Mouse (Mus musculus) kidney, embryonic 15.5 days (tissue): Measurements from ENCODE around the gene Syn2. TPM values are rescaled to one million over a fixed set of nuclear protein-coding genes. Genes with fewer than 3 reads are reported as not detected.

Source experiments
- ATAC-seq: fragments of 200-750 bp; cut with Nextera tagmentation; replicated peaks from 2 replicates; pipeline ENCODE4 v1.8.0; 2017; ENCODE audit warnings: moderate TSS enrichment; ENCODE audit not compliant: low FRiP score
- H3K27ac ChIP-seq: fragments of 300-500 bp; sonication (generic); 2 replicates; pipeline ENCODE4 v1.5.1; 2015; ENCODE audit warnings: mild to moderate bottlenecking, inconsistent platforms
- H3K27me3 ChIP-seq: fragments of 300-500 bp; sonication (generic); 2 replicates; pipeline ENCODE4 v1.6.1; 2015; ENCODE audit warnings: inconsistent platforms
- H3K36me3 ChIP-seq: fragments of 300-500 bp; sonication (generic); 2 replicates; pipeline ENCODE4 v1.6.1; 2015; ENCODE audit warnings: inconsistent platforms
- H3K4me1 ChIP-seq: fragments of 300-500 bp; sonication (generic); 2 replicates; pipeline ENCODE4 v1.6.1; 2015; ENCODE audit warnings: inconsistent platforms
- H3K4me2 ChIP-seq: fragments of 300-500 bp; sonication (generic); 2 replicates; pipeline ENCODE4 v1.6.1; 2015; ENCODE audit warnings: moderate library complexity, mild to moderate bottlenecking, inconsistent platforms
- H3K4me3 ChIP-seq: fragments of 300-500 bp; sonication (generic); replicated peaks from 2 replicates; pipeline ENCODE4 v1.5.1; 2015; ENCODE audit warnings: mild to moderate bottlenecking, inconsistent platforms
- H3K9ac ChIP-seq: fragments of 300-500 bp; sonication (generic); 2 replicates; pipeline ENCODE4 v1.6.1; 2015; ENCODE audit warnings: mild to moderate bottlenecking, inconsistent platforms
- H3K9me3 ChIP-seq: fragments of 300-500 bp; sonication (generic); replicated peaks from 2 replicates; pipeline ENCODE4 v1.6.1; 2016; ENCODE audit warnings: inconsistent platforms
- WGBS: fragments of 180-500 bp; shearing (Covaris S2); methylation state at CpG from one replicate; pipeline ENCODE4 v1.1.7; 2015; ENCODE audit warnings: mixed read lengths; 5-methylcytosine and 5-hydroxymethylcytosine counted together
- polyA plus RNA-seq: library from polyadenylated mRNA; unstranded; fragments of >200 nt; fragmentation: Nextera tagmentation; extraction: Ambion mirVana; gene quantifications from 2 replicates; pipeline ENCODE4 v1.2.1, GENCODE M21; 2015

Gene Syn2
- polyA plus RNA-seq, 1 experiment from 2014 or later = 3.5 TPM

- ATAC-seq = no peak
- no peak overlapping the region for H3K4me3 ChIP-seq
- H3K27ac ChIP-seq = no peak overlapping the region
- H3K9me3 ChIP-seq = no peaks in the 10 kb centered on the region
- 48% methylated on average over 7 of the region's 7 CpGs for WGBS
- H3K4me2 ChIP-seq = no peak overlapping the region
- no peaks in the 10 kb centered on the region for H3K36me3 ChIP-seq
- H3K4me1 ChIP-seq = no peaks in the 10 kb centered on the region
- no peak overlapping the region for H3K9ac ChIP-seq
- H3K27me3 ChIP-seq = no peaks in the 10 kb centered on the region
Measured at GRCm38 (mm10) chr6:115191111-115191510, 56.4 kb downstream of the Syn2 start.

- no peaks in the 10 kb centered on the region for H3K4me1 ChIP-seq
- no peak overlapping the region for H3K9ac ChIP-seq
- H3K27me3 ChIP-seq = no peaks in the 10 kb centered on the region
- no peak overlapping the region for H3K4me3 ChIP-seq
- no peak overlapping the region for H3K27ac ChIP-seq
- ATAC-seq = no peak
- H3K4me2 ChIP-seq = no peak overlapping the region
- WGBS = 66% methylated on average over 3 of the region's 3 CpGs
- H3K9me3 ChIP-seq = no peaks in the 10 kb centered on the region
- no peaks in the 10 kb centered on the region for H3K36me3 ChIP-seq
Measured at GRCm38 (mm10) chr6:115200753-115201152, 66.1 kb downstream of the Syn2 start.

GRCm38 (mm10) chr6:115203029-115203428, 68.3 kb downstream of the Syn2 start:
- Histone ChIP-seq H3K27ac (no peak overlapping the region), H3K4me2 (no peak overlapping the region), H3K4me1 (no peaks in the 10 kb centered on the region), H3K9ac (no peak overlapping the region), H3K27me3 (no peaks in the 10 kb centered on the region), H3K9me3 (no peaks in the 10 kb centered on the region), H3K4me3 (no peak overlapping the region), H3K36me3 (no peaks in the 10 kb centered on the region)
- no peak for ATAC-seq
- WGBS = 67% methylated on average over 3 of the region's 3 CpGs

DNA sequence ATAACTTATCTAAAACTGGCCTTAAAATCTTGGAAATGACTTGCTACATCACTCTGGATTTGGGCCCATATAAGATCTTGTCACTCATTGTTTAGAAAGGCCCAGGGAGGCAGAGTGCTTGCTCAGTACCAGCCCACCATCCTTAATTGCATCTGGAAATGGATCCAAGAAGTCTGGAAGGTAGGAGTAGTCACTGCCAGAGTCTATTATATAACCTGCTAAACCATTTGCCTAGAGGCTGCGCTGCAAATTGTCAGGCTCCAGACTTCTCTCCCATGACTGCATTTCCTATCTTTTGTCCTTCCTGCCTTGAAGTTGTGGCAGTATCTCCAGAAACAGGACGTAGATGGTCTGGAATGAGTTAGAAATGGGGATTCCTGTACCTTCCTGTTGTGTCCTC, 75.5 kb downstream of the Syn2 start:
- Histone ChIP-seq H3K4me1 (peaks cover 9% of the 10 kb centered on the region), H3K4me3 (no peak overlapping the region), H3K27ac (no peak overlapping the region), H3K4me2 (no peak overlapping the region), H3K36me3 (no peaks in the 10 kb centered on the region), H3K27me3 (no peaks in the 10 kb centered on the region; the same call in 1 of the 2 replicates), H3K9ac (no peak overlapping the region), H3K9me3 (no peaks in the 10 kb centered on the region)
- ATAC-seq = no peak
- 48% methylated on average over 2 of the region's 2 CpGs for WGBS

- Histone ChIP-seq H3K4me2 (no peak overlapping the region), H3K4me1 (peaks cover 9% of the 10 kb centered on the region), H3K9me3 (no peaks in the 10 kb centered on the region), H3K27me3 (no peaks in the 10 kb centered on the region; the same call in 1 of the 2 replicates), H3K9ac (no peak overlapping the region), H3K4me3 (no peak overlapping the region), H3K36me3 (no peaks in the 10 kb centered on the region), H3K27ac (no peak overlapping the region)
- WGBS = 46% methylated on average over 3 of the region's 3 CpGs
- ATAC-seq = no peak
Measured at GRCm38 (mm10) chr6:115210820-115211219, 76.1 kb downstream of the Syn2 start.

DNA sequence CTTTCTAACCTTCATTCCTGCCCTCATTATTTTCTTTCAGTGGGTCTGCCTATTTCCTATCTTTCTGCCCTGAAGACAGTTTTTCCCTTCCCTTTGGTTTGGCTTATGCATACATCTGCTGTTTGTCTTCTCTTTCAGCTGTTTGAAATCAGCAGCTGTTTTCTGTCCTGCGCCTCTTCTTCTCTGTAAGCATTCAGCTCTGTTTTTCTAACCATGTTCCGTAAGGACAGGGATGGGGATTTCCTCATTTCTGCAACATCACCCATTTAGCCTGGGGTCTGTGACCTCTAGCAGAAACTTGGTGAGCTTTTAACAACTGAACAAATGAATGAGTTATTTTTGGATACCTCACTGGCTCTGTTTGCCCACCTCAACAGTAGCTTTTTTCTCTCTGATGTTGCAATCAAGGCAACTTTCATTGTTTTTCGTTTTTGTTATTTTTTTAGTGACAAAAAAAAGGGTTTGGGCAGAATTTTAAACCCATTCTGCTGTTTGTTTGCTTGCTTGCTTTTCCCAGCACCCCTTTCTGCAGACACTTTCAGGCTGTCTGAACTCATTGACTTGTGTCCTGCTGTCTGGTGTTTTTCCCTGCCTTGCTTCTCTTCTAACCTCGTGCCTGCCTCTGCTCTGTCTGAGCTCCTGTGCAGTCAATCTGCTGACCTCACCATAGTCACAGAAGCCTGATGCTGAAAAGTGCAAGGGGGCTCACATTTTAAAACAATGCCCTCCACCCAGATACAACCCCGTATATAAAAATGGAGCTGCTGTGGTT, 77.6 kb downstream of the Syn2 start:
- Histone ChIP-seq H3K9ac (no peak overlapping the region), H3K9me3 (no peaks in the 10 kb centered on the region), H3K4me1 (peaks cover 9% of the 10 kb centered on the region), H3K4me3 (no peak overlapping the region), H3K36me3 (no peaks in the 10 kb centered on the region), H3K4me2 (no peak overlapping the region), H3K27me3 (no peaks in the 10 kb centered on the region; the same call in 1 of the 2 replicates), H3K27ac (peak overlapping the region; percentile 59)
- 44% methylated on average over 5 of the region's 5 CpGs for WGBS
- no peak for ATAC-seq

DNA sequence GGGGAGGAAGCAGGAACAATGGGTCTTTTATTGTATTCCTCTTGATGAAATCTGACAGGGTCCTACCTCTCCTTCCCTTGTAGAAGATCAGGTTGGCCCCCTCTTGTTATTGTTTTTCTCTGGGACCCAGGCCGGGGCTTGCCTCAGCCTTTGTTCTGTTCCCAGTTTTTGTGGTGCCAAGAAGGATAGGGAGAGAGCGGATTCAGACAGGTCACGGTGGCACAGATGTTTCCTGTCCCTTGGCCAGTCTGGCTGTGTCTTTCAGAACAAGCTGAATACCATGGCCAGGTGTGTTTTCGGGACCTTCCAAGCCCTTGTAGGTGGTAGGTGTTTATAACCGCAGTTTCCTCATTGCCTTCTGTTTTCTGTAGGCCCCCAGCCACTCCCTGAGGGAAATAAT, 78.4 kb downstream of the Syn2 start:
- Histone ChIP-seq H3K9me3 (no peaks in the 10 kb centered on the region), H3K9ac (no peak overlapping the region), H3K27me3 (no peaks in the 10 kb centered on the region; the same call in 1 of the 2 replicates), H3K4me2 (no peak overlapping the region), H3K4me1 (peaks cover 9% of the 10 kb centered on the region), H3K36me3 (no peaks in the 10 kb centered on the region), H3K27ac (peak overlapping the region; percentile 59; the same call in 1 of the 2 replicates), H3K4me3 (no peak overlapping the region)
- no peak for ATAC-seq
- 46% methylated on average over 5 of the region's 5 CpGs for WGBS

DNA sequence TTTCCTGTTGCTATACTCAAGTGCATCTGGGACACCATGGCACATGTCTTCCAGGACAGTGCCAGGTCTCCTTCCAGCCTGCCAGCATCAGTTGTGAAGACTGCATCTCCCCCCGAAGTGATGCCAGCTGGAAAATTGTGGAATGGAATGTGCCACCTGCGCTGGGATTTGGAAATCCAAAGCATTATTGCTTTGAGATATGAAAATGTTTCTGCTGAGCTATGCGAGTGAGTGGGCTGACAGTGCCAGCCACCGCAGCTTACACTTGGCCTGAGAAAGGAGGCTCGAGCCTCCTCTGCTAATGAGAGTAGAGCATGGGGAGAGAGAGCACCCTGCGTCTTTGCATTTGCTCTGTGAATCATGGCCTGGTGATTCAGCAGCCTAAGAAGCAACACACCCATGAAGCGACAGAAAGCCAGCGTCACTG, 86.5 kb downstream of the Syn2 start:
- WGBS = 80% methylated on average over 8 of the region's 8 CpGs
- Histone ChIP-seq H3K4me2 (no peak overlapping the region), H3K4me1 (no peaks in the 10 kb centered on the region), H3K27me3 (no peaks in the 10 kb centered on the region), H3K9ac (no peak overlapping the region), H3K27ac (no peak overlapping the region), H3K36me3 (no peaks in the 10 kb centered on the region), H3K9me3 (no peaks in the 10 kb centered on the region), H3K4me3 (no peak overlapping the region)
- no peak for ATAC-seq

DNA sequence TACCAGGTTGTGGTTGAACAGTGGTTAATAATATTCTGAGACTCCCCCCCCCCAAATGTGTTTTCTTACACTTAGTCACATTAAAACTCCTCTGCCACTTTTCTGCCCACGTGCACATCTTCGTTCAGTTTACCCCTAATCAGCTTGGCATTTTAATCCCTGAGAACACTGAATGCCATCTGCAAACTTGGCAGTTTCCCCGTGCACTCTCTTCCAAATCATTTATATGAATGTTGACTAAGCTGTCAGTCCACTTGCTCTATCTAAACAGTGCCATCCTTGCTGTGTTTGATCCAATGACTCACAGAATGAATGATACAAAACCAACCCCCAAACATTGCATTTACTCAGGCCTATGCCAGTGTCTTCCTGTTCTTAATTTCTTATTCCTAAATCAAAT, 90.8 kb downstream of the Syn2 start:
- no peaks in the 10 kb centered on the region for H3K36me3 ChIP-seq
- no peak overlapping the region for H3K4me3 ChIP-seq
- 61% methylated on average over 3 of the region's 3 CpGs for WGBS
- ATAC-seq = no peak
- H3K9me3 ChIP-seq = no peaks in the 10 kb centered on the region
- H3K4me1 ChIP-seq = no peaks in the 10 kb centered on the region
- H3K27ac ChIP-seq = no peak overlapping the region
- H3K27me3 ChIP-seq = no peaks in the 10 kb centered on the region
- no peak overlapping the region for H3K4me2 ChIP-seq
- no peak overlapping the region for H3K9ac ChIP-seq

- Histone ChIP-seq H3K27ac (no peak within 1 kb of the TSS), H3K4me1 (no peaks in the 10 kb centered on the region), H3K4me3 (no peak within 1 kb of the TSS), H3K4me2 (no peak within 1 kb of the TSS), H3K27me3 (no peaks in the 10 kb centered on the region), H3K9me3 (no peaks in the 10 kb centered on the region), H3K36me3 (no peaks in the 10 kb centered on the region), H3K9ac (no peak within 1 kb of the TSS)
- ATAC-seq = no peak
- WGBS = 75% methylated on average over 4 of the region's 4 CpGs
Measured at GRCm38 (mm10) chr6:115227043-115227442, 92.3 kb downstream of the Syn2 start, which contains the start of gene Gm17482. Gm17482 (plus strand) TSS chr6:115227343.

- Histone ChIP-seq H3K4me1 (no peaks in the 10 kb centered on the region), H3K4me3 (no peak overlapping the region), H3K27me3 (no peaks in the 10 kb centered on the region), H3K4me2 (no peak overlapping the region), H3K36me3 (no peaks in the 10 kb centered on the region), H3K9me3 (no peaks in the 10 kb centered on the region), H3K9ac (no peak overlapping the region), H3K27ac (no peak overlapping the region)
- 7% methylated on average over 2 of the region's 2 CpGs for WGBS
- ATAC-seq = 0 out of 2 replicates have a peak, but pooled peaks have one; percentile 49
Measured at GRCm38 (mm10) chr6:115227529-115227928, 92.8 kb downstream of the Syn2 start.

DNA sequence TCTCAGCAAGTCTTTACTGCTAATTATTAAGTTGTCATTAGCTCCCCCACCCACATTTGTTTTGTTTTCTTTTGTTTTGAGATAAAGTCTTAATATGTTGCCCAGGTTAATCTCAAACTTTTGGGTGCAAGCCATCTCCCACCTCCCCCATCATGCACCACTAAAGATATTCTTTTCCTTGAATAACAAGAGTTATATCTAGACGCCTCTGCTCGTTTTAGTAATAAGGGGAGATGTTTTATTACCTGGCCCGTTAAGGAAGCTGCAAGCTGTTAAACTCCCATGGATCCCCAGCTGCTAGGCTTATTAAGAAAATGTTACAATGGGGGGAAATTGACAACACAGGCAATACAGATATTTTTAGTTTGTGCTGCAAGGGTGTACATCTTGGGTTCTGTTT, 95.9 kb downstream of the Syn2 start:
- no peak for ATAC-seq

GRCm38 (mm10) chr6:115231836-115232235, 97.1 kb downstream of the Syn2 start:
- Histone ChIP-seq H3K4me3 (no peak overlapping the region), H3K27me3 (no peaks in the 10 kb centered on the region), H3K4me2 (no peak overlapping the region), H3K9ac (no peak overlapping the region), H3K4me1 (no peaks in the 10 kb centered on the region), H3K9me3 (no peaks in the 10 kb centered on the region), H3K36me3 (no peaks in the 10 kb centered on the region), H3K27ac (no peak overlapping the region)
- ATAC-seq = no peak
- 61% methylated on average over 4 of the region's 4 CpGs for WGBS

More for the DNA sequence above, 95.9 kb downstream of the Syn2 start:
- Histone ChIP-seq H3K4me3 (no peak overlapping the region), H3K4me2 (no peak overlapping the region), H3K4me1 (no peaks in the 10 kb centered on the region), H3K27me3 (no peaks in the 10 kb centered on the region), H3K36me3 (no peaks in the 10 kb centered on the region), H3K9ac (no peak overlapping the region), H3K27ac (no peak overlapping the region), H3K9me3 (no peaks in the 10 kb centered on the region)
- 53% methylated on average over 3 of the region's 3 CpGs for WGBS
